Mouse (Mus musculus): Measurements from ENCODE around the gene Tcp10a.
"Not testable (repeated sequence)": the region's sequence is repeated elsewhere in the genome, so short reads cannot be mapped to it uniquely, and the experiment has no call there.

- not testable (repeated sequence) for TF ChIP-seq FLI1 (IDR thresholded peaks at IDR 0.05; ENCODE audit: low read length); GATA1 (IDR thresholded peaks at IDR 0.05; ENCODE audit: borderline replicate concordance, low read length)
Measured at GRCm38 (mm10) chr17:7371879-7372278, 47.4 kb downstream of the Tcp10a start, which contains the start of gene Gm49630.

Data from megakaryocyte, embryonic 14.5 days (primary cell).